Mouse (Mus musculus): Measurements from ENCODE around the gene Ube2e2. TPM values are rescaled to one million over a fixed set of nuclear protein-coding genes. Genes with fewer than 3 reads are reported as not detected.
"Not testable (repeated sequence)": the region's sequence is repeated elsewhere in the genome, so short reads cannot be mapped to it uniquely, and the experiment has no call there.

The Ube2e2 gene
- polyA plus RNA-seq, 1 experiment from 2014 or later, result 87.6 TPM

DNA sequence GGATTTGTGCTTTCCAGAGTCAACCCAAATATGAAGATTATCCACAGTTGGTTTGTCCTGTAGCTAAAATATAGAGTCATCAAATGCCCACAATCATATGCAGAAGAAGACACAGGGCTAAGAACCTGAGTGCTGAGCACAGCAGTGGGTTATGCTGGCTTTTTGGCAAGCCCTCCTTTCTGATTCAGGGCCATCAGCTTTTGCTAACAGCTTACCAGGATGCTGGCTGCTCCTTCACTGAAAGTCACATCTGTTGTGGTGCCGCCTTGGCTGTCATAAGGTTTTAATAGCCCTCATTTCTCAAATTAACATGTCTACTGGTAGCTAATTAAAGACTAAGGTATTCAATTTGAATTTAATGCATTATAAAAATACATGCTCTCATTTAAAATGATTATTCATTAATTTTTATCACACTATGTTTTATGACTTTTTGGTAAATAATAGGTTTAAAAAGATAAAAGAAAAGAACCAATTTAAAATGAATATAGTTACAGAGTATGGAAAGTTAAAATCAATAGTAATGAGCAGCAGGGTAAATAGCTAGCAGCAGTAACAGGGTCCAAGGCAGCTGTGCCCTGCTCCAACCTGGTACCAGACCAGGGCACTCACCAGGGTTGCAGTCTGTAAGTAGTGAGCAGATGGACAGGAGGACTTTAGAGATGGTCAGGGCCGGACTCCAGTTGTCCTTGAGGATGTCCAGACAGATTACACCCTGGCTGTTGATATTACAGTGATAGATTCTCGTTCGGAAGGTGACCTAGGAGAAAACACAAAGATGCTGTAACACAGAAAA, 307.6 kb downstream of the Ube2e2 start:
- ATAC-seq (ENCODE audit: insufficient number of reproducible peaks, low FRiP score, low TSS enrichment, low read depth), result no peak
- Histone ChIP-seq H3K4me3 (replicated peaks) (no peak overlapping the region), H3K9ac (no peak overlapping the region), H3K9me3 (replicated peaks) (no peaks in the 10 kb centered on the region), H3K36me3 (no peaks in the 10 kb centered on the region), H3K27me3 (no peaks in the 10 kb centered on the region), H3K4me2 (replicated peaks) (no peak overlapping the region), H3K27ac (replicated peaks) (no peak overlapping the region), H3K4me1 (no peaks in the 10 kb centered on the region)
- WGBS, result 77% methylated on average over 4 of the region's 4 CpGs

DNA sequence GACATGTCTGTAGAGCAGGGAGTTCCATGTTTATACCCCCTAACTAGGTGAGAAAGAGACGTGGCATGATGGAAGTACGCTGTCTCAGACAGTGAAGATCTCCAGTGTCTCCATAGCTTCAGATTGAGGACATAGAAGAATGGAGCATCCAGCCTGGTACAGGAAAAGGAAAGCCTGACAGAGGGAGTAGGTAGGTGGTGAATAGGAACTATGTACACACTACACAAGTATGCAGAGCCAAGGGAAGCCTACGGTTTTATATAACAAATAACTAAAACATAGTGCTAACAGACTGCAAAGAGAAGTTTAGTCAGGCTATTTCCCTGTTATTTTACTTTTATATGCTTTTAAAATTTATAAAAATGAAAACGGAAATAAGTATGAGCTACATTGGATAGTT, 312.3 kb downstream of the Ube2e2 start:
- Histone ChIP-seq H3K4me1 (no peaks in the 10 kb centered on the region), H3K4me2 (replicated peaks) (no peak overlapping the region), H3K27me3 (no peaks in the 10 kb centered on the region), H3K4me3 (replicated peaks) (no peak overlapping the region), H3K9ac (no peak overlapping the region), H3K9me3 (replicated peaks) (no peaks in the 10 kb centered on the region), H3K36me3 (no peaks in the 10 kb centered on the region), H3K27ac (replicated peaks) (no peak overlapping the region)
- ATAC-seq (ENCODE audit: insufficient number of reproducible peaks, low FRiP score, low TSS enrichment, low read depth), result no peak
- 92% methylated on average over 4 of the region's 4 CpGs for WGBS

- ATAC-seq (ENCODE audit: insufficient number of reproducible peaks, low FRiP score, low TSS enrichment, low read depth), result no peak
- Histone ChIP-seq H3K36me3 (no peaks in the 10 kb centered on the region), H3K9me3 (replicated peaks) (no peaks in the 10 kb centered on the region), H3K4me1 (no peaks in the 10 kb centered on the region), H3K27me3 (no peaks in the 10 kb centered on the region), H3K4me3 (replicated peaks) (no peak overlapping the region), H3K9ac (no peak overlapping the region), H3K27ac (replicated peaks) (no peak overlapping the region), H3K4me2 (replicated peaks) (no peak overlapping the region)
- WGBS, result 13% methylated on average over 1 of the region's 2 CpGs
These were observed 319.3 kb downstream of the Ube2e2 start for GRCm38 (mm10) chr14:18574756-18575155.

GRCm38 (mm10) chr14:18574130-18574721, 319.8 kb downstream of the Ube2e2 start:
- Histone ChIP-seq H3K4me1 (no peaks in the 10 kb centered on the region), H3K27ac (replicated peaks) (no peak overlapping the region), H3K4me3 (replicated peaks) (no peak overlapping the region), H3K36me3 (no peaks in the 10 kb centered on the region), H3K4me2 (replicated peaks) (no peak overlapping the region), H3K27me3 (no peaks in the 10 kb centered on the region), H3K9me3 (replicated peaks) (no peaks in the 10 kb centered on the region), H3K9ac (no peak overlapping the region)
- WGBS, result 84% methylated on average over 10 of the region's 10 CpGs
- no peak for ATAC-seq (ENCODE audit: insufficient number of reproducible peaks, low FRiP score, low TSS enrichment, low read depth)

- Histone ChIP-seq H3K9me3 (replicated peaks) (no peaks in the 10 kb centered on the region), H3K36me3 (no peaks in the 10 kb centered on the region), H3K27me3 (no peaks in the 10 kb centered on the region), H3K9ac (no peak overlapping the region), H3K4me3 (replicated peaks) (no peak overlapping the region), H3K27ac (replicated peaks) (no peak overlapping the region), H3K4me1 (no peaks in the 10 kb centered on the region), H3K4me2 (replicated peaks) (no peak overlapping the region)
- no peak for ATAC-seq (ENCODE audit: insufficient number of reproducible peaks, low FRiP score, low TSS enrichment, low read depth)
- WGBS, result 76% methylated on average over 4 of the region's 4 CpGs
These were observed 320.6 kb downstream of the Ube2e2 start for GRCm38 (mm10) chr14:18573286-18573956.

DNA sequence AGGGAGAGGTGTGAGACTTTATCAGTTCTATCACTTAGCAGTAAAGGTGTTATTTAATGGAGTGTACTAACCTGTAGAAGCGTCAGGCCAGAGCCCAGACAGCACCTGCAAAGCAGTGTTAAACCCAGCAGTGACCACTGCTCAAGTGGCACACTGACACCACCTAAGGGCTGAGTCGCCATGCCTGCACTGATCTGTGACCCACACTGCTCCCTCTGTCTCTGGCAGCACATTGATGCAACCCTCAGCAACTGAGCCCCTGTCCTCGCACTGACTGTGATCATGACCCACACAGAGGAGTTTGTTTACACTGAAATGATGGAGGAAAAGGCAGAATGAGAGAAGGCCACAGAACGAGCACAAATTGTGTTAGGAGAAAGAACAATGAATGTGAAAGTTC, 321.2 kb downstream of the Ube2e2 start:
- ATAC-seq (ENCODE audit: insufficient number of reproducible peaks, low FRiP score, low TSS enrichment, low read depth), result no peak
- WGBS, result 59% methylated on average over 4 of the region's 4 CpGs

GRCm38 (mm10) chr14:18569615-18570014, 324.5 kb downstream of the Ube2e2 start:
- no peaks in the 10 kb centered on the region for H3K4me1 ChIP-seq
- H3K9me3 ChIP-seq (replicated peaks), result no peaks in the 10 kb centered on the region
- H3K27ac ChIP-seq (replicated peaks), result no peak overlapping the region
- no peaks in the 10 kb centered on the region for H3K27me3 ChIP-seq
- no peak overlapping the region for H3K4me3 ChIP-seq (replicated peaks)
- ATAC-seq (ENCODE audit: insufficient number of reproducible peaks, low FRiP score, low TSS enrichment, low read depth), result no peak
- no peaks in the 10 kb centered on the region for H3K36me3 ChIP-seq
- no peak overlapping the region for H3K4me2 ChIP-seq (replicated peaks)
- H3K9ac ChIP-seq, result no peak overlapping the region

More for the DNA sequence above, 321.2 kb downstream of the Ube2e2 start:
- no peak overlapping the region for H3K27ac ChIP-seq (replicated peaks)
- H3K27me3 ChIP-seq, result no peaks in the 10 kb centered on the region
- H3K4me1 ChIP-seq, result no peaks in the 10 kb centered on the region
- H3K9ac ChIP-seq, result no peak overlapping the region
- no peaks in the 10 kb centered on the region for H3K9me3 ChIP-seq (replicated peaks)
- H3K36me3 ChIP-seq, result no peaks in the 10 kb centered on the region
- no peak overlapping the region for H3K4me3 ChIP-seq (replicated peaks)
- H3K4me2 ChIP-seq (replicated peaks), result no peak overlapping the region

GRCm38 (mm10) chr14:18564999-18565398, 329.1 kb downstream of the Ube2e2 start:
- ATAC-seq (ENCODE audit: insufficient number of reproducible peaks, low FRiP score, low TSS enrichment, low read depth); H3K4me1 ChIP-seq; H3K4me2 ChIP-seq (replicated peaks); H3K9me3 ChIP-seq (replicated peaks); H3K4me3 ChIP-seq (replicated peaks); H3K36me3 ChIP-seq; H3K9ac ChIP-seq; H3K27ac ChIP-seq (replicated peaks); H3K27me3 ChIP-seq: not testable (repeated sequence)
- 87% methylated on average over 8 of the region's 8 CpGs for WGBS

GRCm38 (mm10) chr14:18555287-18555686, 338.8 kb downstream of the Ube2e2 start:
- no peaks in the 10 kb centered on the region for H3K27me3 ChIP-seq
- H3K36me3 ChIP-seq, result no peaks in the 10 kb centered on the region
- WGBS, result 65% methylated on average over 1 of the region's 1 CpGs
- H3K4me3 ChIP-seq (replicated peaks), result no peak overlapping the region
- H3K9ac ChIP-seq, result no peak overlapping the region
- no peak overlapping the region for H3K4me2 ChIP-seq (replicated peaks)
- H3K9me3 ChIP-seq (replicated peaks), result no peaks in the 10 kb centered on the region
- H3K4me1 ChIP-seq, result peaks cover 4% of the 10 kb centered on the region; the same call in 1 of the 2 replicates
- H3K27ac ChIP-seq (replicated peaks), result no peak overlapping the region
- ATAC-seq (ENCODE audit: insufficient number of reproducible peaks, low FRiP score, low TSS enrichment, low read depth), result no peak

- Histone ChIP-seq H3K9ac (no peak overlapping the region), H3K36me3 (no peaks in the 10 kb centered on the region), H3K4me3 (replicated peaks) (no peak overlapping the region), H3K4me2 (replicated peaks) (no peak overlapping the region), H3K27me3 (no peaks in the 10 kb centered on the region), H3K9me3 (replicated peaks) (no peaks in the 10 kb centered on the region), H3K27ac (replicated peaks) (no peak overlapping the region), H3K4me1 (peaks cover 4% of the 10 kb centered on the region; the same call in 1 of the 2 replicates)
- no peak for ATAC-seq (ENCODE audit: insufficient number of reproducible peaks, low FRiP score, low TSS enrichment, low read depth)
- 37% methylated on average over 2 of the region's 2 CpGs for WGBS
These were observed 339.5 kb downstream of the Ube2e2 start for GRCm38 (mm10) chr14:18554627-18554988.

GRCm38 (mm10) chr14:18553987-18554626, 340.0 kb downstream of the Ube2e2 start:
- no peaks in the 10 kb centered on the region for H3K36me3 ChIP-seq
- H3K4me3 ChIP-seq (replicated peaks), result no peak overlapping the region
- H3K4me2 ChIP-seq (replicated peaks), result no peak overlapping the region
- H3K4me1 ChIP-seq, result peaks cover 4% of the 10 kb centered on the region; the same call in 1 of the 2 replicates
- 40% methylated on average over 3 of the region's 3 CpGs for WGBS
- H3K27me3 ChIP-seq, result no peaks in the 10 kb centered on the region
- no peak overlapping the region for H3K27ac ChIP-seq (replicated peaks)
- H3K9me3 ChIP-seq (replicated peaks), result no peaks in the 10 kb centered on the region
- ATAC-seq (ENCODE audit: insufficient number of reproducible peaks, low FRiP score, low TSS enrichment, low read depth), result no peak
- H3K9ac ChIP-seq, result no peak overlapping the region

Data from embryonic facial prominence, embryonic 15.5 days (tissue).